Mouse (Mus musculus): Measurements from ENCODE around the gene Ptges.

Ptges gene

GRCm38 (mm10) chr2:30901646-30902160 is 28.0 kb downstream of the Ptges start:
- in situ Hi-C loops (cut with MboI, MseI) = no loop called here

- in situ Hi-C loops (cut with MboI, MseI) = no loop called here
Observed at GRCm38 (mm10) chr2:30899397-30900069, 30.1 kb downstream of the Ptges start.

- in situ Hi-C loops (cut with MboI, MseI) = no loop called here
Observed at GRCm38 (mm10) chr2:30897291-30897690, 32.4 kb downstream of the Ptges start.

GRCm38 (mm10) chr2:30893946-30894345 is 35.7 kb downstream of the Ptges start:
- in situ Hi-C loops (cut with MboI, MseI) = loop anchor here (5.0 kb wide), 1 partner anchor 38 kb away; no protein-coding TSS in a partner anchor

DNA sequence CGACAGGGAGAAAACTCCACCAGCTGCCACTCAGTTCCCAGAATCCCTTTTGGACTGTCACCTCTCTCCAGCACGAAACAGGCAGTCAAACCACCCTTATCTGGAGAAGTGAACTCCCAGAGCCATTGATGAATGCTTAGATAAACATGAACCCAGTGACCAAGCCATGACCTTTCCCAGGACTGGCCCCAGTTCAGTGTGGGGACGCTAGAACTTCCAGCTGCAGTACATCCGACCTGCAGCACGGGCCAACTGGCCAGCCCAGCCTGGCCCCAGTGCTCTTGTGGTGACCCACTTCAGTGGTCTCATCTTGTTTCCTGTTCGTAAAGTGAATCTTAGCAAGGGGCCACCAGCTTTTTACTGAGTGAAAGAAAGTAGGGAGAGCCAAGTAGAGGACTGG is 36.3 kb downstream of the Ptges start:
- in situ Hi-C loops (cut with MboI, MseI) = loop anchor here (5.0 kb wide), 1 partner anchor 39 kb away; no protein-coding TSS in a partner anchor

DNA sequence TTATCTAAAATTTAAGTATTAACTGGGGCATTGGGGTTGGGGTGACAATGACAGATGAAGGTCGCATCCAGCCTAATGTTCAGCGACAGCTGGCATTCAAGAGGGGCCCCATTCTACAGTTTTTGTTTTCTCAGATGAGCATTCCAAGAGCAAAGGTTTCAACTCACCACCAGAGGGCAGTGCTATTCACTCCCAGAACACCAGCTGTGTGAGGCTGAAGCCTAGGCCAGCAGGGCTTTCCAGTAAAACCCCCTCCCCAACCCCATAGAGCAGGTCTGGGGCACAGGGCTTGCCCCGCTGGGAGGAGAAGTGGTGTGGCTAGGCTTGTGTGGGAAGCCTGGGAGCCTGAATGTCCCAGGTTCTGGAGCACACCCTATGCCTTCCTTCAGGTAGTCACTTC is 38.7 kb downstream of the Ptges start:
- in situ Hi-C loops (cut with MboI, MseI) = loop anchor here (5.0 kb wide), 1 partner anchor 41 kb away; no protein-coding TSS in a partner anchor

GRCm38 (mm10) chr2:30885453-30886163 is 44.1 kb downstream of the Ptges start:
- in situ Hi-C loops (cut with MboI, MseI) = no loop called here

GRCm38 (mm10) chr2:30884852-30885373 is 44.8 kb downstream of the Ptges start:
- in situ Hi-C loops (cut with MboI, MseI) = no loop called here

GRCm38 (mm10) chr2:30881215-30881614 is 48.4 kb downstream of the Ptges start:
- in situ Hi-C loops (cut with MboI, MseI) = no loop called here

DNA sequence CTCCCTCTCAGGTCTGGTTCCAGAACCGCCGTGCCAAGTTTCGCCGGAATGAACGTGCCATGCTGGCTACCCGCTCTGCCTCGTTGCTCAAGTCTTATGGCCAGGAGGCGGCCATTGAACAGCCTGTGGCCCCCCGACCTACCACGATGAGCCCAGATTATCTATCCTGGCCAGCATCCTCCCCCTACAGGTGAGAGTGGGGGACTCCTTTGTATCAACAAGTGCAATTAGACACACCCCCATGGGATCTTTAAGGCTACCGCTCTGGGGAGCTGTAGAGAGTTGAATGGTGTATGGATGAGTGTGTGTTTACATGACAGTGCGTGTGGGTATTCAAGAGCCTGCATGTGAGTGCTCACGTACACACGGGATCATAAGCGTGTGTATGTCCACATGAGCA is 50.2 kb downstream of the Ptges start:
- in situ Hi-C loops (cut with MboI, MseI) = loop anchor here (10.0 kb wide), 1 partner anchor 845 kb away; no protein-coding TSS in a partner anchor

- in situ Hi-C loops (cut with MboI, MseI) = loop anchor here (10.0 kb wide), 1 partner anchor 849 kb away; no protein-coding TSS in a partner anchor
Observed at GRCm38 (mm10) chr2:30875621-30876432, 53.8 kb downstream of the Ptges start.

DNA sequence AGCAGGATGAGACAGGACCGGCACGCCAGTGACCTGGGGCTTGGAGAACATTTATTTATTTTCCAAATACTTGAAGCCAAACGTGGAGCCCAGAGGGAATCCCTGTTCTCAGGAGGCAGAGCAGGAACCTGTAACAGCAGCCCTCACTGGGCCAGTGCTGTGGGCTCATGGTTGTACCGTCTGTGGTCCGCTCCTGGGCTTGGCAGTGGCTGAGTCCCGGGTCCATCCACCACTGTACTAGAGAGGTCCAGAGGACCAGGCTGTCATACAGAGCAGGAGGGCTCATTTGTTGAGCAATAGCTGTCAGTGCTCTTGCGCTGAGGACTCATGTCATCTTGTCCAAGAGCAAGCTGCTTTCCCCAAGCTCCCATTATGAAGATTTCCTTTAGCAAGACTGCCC is 54.6 kb downstream of the Ptges start:
- in situ Hi-C loops (cut with MboI, MseI) = loop anchor here (10.0 kb wide), 1 partner anchor 850 kb away; no protein-coding TSS in a partner anchor

DNA sequence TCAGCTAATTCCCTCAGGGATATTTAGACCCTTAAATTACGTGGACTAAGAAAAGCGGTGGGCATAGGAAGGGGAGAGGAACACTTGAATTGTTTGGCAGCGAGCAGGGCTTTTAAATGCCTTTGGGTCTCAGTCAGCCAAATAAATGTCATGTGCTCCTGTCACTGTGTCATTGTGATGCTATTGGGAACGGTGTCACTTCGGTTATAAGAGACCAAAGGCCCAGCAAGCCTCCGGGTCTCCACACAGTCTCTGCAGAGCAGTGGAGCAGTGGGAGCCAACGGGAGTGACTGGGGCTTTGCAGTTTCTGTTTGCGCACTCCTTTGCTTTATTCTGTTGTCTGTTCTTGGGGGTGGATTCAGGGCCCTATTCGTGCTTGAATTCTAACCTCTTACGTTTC is 55.2 kb downstream of the Ptges start:
- in situ Hi-C loops (cut with MboI, MseI) = loop anchor here (10.0 kb wide), 1 partner anchor 850 kb away; no protein-coding TSS in a partner anchor

- in situ Hi-C loops (cut with MboI, MseI) = loop anchor here (10.0 kb wide), 1 partner anchor 852 kb away; no protein-coding TSS in a partner anchor
Observed at GRCm38 (mm10) chr2:30872669-30873068, 57.0 kb downstream of the Ptges start.

GRCm38 (mm10) chr2:30870863-30871262 is 58.8 kb downstream of the Ptges start:
- in situ Hi-C loops (cut with MboI, MseI) = loop anchor here (10.0 kb wide), 1 partner anchor 854 kb away; no protein-coding TSS in a partner anchor

GRCm38 (mm10) chr2:30865426-30865825 is 64.2 kb downstream of the Ptges start:
- in situ Hi-C loops (cut with MboI, MseI) = no loop called here

DNA sequence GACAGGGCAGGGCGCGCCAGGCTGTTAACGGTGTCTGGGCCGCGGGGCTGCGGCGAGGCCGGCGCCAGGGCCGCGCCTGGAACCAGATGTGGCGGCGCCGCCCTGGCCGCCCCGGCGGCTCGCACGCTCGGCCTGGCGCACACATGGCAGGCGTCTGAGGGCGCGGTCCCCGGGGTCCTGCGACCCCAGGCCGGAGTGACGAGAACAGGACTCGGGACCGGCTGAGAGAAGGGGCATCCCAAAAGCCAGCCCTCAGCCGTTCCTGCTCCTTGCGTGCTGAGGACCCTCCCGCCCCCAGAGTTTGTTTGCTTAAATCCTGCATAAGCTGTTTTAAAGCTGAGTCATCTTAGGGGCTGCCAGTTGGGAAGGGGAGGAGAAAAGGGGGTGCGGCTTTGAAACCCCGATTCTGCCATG is 64.7 kb downstream of the Ptges start:
- in situ Hi-C loops (cut with MboI, MseI) = no loop called here

DNA sequence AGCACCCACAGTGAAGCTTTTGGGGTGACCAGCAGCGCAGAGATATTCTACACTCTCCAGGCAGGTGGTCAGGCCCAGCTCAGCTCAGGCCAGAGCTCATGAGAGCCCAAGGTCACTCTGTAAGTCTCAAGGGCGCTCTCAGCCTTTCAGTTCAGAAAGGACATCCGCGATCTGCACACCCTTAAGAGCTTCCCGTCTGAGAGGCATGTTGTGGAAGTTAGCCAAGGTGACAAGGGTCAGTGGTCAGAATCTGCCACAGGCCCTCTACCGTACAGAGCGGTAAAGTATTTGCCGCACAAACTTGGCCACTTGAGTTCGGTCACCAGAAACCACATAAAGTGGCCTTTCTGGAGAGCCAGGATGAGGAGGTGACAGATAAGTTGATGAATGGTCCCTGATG is 66.1 kb downstream of the Ptges start:
- in situ Hi-C loops (cut with MboI, MseI) = no loop called here

DNA sequence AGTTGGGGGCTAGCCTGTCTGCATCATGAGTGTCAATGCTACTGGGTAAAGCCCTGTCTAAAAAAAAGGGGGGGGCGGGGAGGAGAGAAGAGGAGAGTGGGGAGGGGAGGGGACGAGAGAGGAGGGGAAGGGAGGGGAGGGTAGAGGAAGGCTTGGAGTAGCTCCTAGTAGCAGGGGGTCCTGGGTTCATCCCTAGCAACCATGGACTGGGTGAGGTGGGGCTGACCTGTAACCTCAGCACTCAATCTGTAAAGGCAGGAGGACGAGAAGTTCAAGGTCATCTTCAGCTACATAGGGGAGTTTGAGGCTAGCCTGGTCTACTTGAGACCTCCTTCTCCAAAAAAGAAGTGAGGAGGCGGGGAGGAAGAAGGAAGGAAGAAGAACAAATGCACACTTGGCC is 67.6 kb downstream of the Ptges start:
- in situ Hi-C loops (cut with MboI, MseI) = no loop called here

DNA sequence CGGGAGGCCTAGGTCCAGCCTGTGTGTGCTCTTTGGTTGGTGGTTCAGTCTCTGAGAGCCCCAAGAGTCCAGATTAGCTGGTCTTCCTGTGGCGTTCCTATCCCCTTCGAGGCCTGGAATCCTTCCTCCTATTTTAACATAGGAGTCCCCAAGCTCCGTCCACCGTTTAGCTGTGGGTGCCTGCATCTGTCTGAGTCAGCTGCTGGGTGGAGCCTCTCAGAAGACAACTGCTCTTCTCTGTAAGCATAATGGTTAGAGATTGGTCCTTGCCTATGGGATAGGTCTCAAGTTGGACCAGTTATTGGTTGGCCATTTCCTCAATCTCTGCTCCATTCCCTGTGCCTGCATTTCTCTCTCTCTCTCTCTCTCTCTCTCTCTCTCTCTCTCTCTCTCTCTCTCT is 69.9 kb downstream of the Ptges start:
- in situ Hi-C loops (cut with MboI, MseI) = no loop called here

DNA sequence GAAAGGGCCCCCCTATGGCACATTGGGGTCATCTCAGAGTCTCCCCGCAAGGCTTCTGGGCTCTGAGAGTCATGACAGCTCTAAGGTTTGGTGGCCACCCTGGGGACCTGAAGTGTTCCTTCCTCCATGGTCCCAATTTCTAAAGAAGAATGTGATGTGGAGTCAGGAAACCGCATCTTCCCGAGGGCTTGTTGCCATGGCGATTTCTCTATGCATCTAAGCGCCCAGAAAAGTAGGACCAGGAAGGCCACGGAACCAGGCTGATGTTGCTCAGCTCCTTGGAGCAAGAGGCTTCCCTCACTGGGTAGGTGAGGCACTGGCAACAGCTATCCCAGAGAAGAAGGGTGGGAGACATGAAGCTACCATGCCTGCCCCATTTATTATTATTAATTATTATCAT is 72.6 kb downstream of the Ptges start:
- in situ Hi-C loops (cut with MboI, MseI) = no loop called here

All from T-helper 2 cell (primary cell).